Mouse (Mus musculus) myocyte (in vitro differentiated cells): ENCODE measurements around the gene Clk3. TPM values are rescaled to one million over a fixed set of nuclear protein-coding genes. Genes with fewer than 3 reads are reported as not detected.

ENCODE experiments used
- H3K27me3 ChIP-seq: one replicate; pipeline ENCODE4 v1.6.1; 2011; ENCODE audit not compliant: control insufficient read depth, insufficient read depth, insufficient read length
- H3K36me3 ChIP-seq: one replicate; pipeline ENCODE4 v1.6.1; 2011; ENCODE audit not compliant: control insufficient read depth, insufficient read depth
- H3K4me2 ChIP-seq: one replicate; pipeline ENCODE4 v1.6.1; 2011; ENCODE audit warnings: low read depth, control low read depth
- H3K4me3 ChIP-seq: one replicate; pipeline ENCODE4 v1.5.1; 2011; ENCODE audit warnings: mild to moderate bottlenecking, control low read depth, moderate library complexity
- H3K79me2 ChIP-seq: one replicate; pipeline ENCODE4 v1.6.1; 2011; ENCODE audit not compliant: control insufficient read depth, insufficient read depth
- H3ac ChIP-seq: one replicate; pipeline ENCODE4 v1.6.1; 2011; ENCODE audit not compliant: control insufficient read depth, insufficient read length
- CEBPB ChIP-seq: IDR thresholded peaks from 2 replicates; pipeline ENCODE4 v1.6.1; 2011; ENCODE audit warnings: mild to moderate bottlenecking, moderate library complexity; ENCODE audit not compliant: poor library complexity, insufficient read depth, severe bottlenecking
- E2F4 ChIP-seq: IDR thresholded peaks from one replicate; pipeline ENCODE4 v1.6.1; 2011; ENCODE audit warnings: mild to moderate bottlenecking, control low read depth, moderate library complexity; ENCODE audit not compliant: insufficient read depth
- MAX ChIP-seq: IDR thresholded peaks from one replicate; pipeline ENCODE4 v1.6.1; 2011; ENCODE audit warnings: low read depth, mild to moderate bottlenecking, control low read depth
- MYOD1 ChIP-seq, 3 experiments: IDR thresholded peaks; one replicate each; pipeline ENCODE4 v1.6.1; 2011; ENCODE audit warnings: control low read depth in 2 of 3, low read depth in 2 of 3, mild to moderate bottlenecking in 2 of 3, moderate library complexity in 1 of 3; ENCODE audit not compliant: insufficient read length in 2 of 3, control insufficient read depth in 1 of 3
- MYOG ChIP-seq, 3 experiments: IDR thresholded peaks; one replicate each; pipeline ENCODE4 v1.6.1; 2011; ENCODE audit warnings: control low read depth in 2 of 3, low read depth in 2 of 3, mild to moderate bottlenecking in 2 of 3; ENCODE audit not compliant: insufficient read length in 2 of 3, control insufficient read depth in 1 of 3, insufficient read depth in 1 of 3
- POLR2A ChIP-seq: IDR thresholded peaks from one replicate; pipeline ENCODE4 v1.6.1; 2011; ENCODE audit warnings: low read depth, mild to moderate bottlenecking, control low read depth, moderate library complexity; ENCODE audit not compliant: insufficient read length
- POLR2AphosphoS2 ChIP-seq: IDR thresholded peaks from one replicate; pipeline ENCODE4 v1.6.1; 2011; ENCODE audit warnings: low read depth, control low read depth; ENCODE audit not compliant: insufficient read length
- REST ChIP-seq: IDR thresholded peaks from one replicate; pipeline ENCODE4 v1.6.1; 2011; ENCODE audit warnings: mild to moderate bottlenecking, control low read depth, moderate library complexity; ENCODE audit not compliant: insufficient read depth, insufficient read length
- SRF ChIP-seq: IDR thresholded peaks from one replicate; pipeline ENCODE4 v1.6.1; 2011; ENCODE audit warnings: low read depth; ENCODE audit not compliant: control insufficient read depth, insufficient read length
- TCF12 ChIP-seq: IDR thresholded peaks from one replicate; pipeline ENCODE4 v1.6.1; 2011; ENCODE audit warnings: mild to moderate bottlenecking, control low read depth; ENCODE audit not compliant: poor library complexity, insufficient read depth, severe bottlenecking
- TCF3 ChIP-seq: IDR thresholded peaks from one replicate; pipeline ENCODE4 v1.6.1; 2011; ENCODE audit warnings: low read depth, control low read depth; ENCODE audit not compliant: insufficient read length
- USF1 ChIP-seq: IDR thresholded peaks from one replicate; pipeline ENCODE4 v1.6.1; 2011; ENCODE audit warnings: low read depth, mild to moderate bottlenecking, control low read depth, moderate library complexity
- polyA plus RNA-seq: library from polyadenylated mRNA; unstranded; fragments of >200 nt; fragmentation: generic; extraction: Trizol; gene quantifications from one replicate; pipeline ENCODE4 v1.2.1, GENCODE M21; 2012; ENCODE audit warnings: missing spikeins

Gene Clk3
- polyA plus RNA-seq, 1 experiment = 47.1 TPM

GRCm38 (mm10) chr9:57723796-57724195, 41.9 kb downstream of the Clk3 start:
- TF ChIP-seq TCF3 (no peak), CEBPB (no peak), SRF (no peak), MAX (no peak), USF1 (no peak), TCF12 (no peak), MYOG (IDR thresholded peaks at IDR 0.05; ENCODE audit: control insufficient read depth in 1 of 3, insufficient read depth in 1 of 3, insufficient read length in 2 of 3, low read depth in 2 of 3) (no peak), POLR2AphosphoS2 (no peak), MYOD1 (IDR thresholded peaks at IDR 0.05; ENCODE audit: control insufficient read depth in 1 of 3, insufficient read length in 2 of 3, low read depth in 2 of 3) (no peak), POLR2A (no peak), E2F4 (no peak), REST (no peak)
- Histone ChIP-seq H3ac (no peak overlapping the region), H3K79me2 (peaks cover 25% of the 10 kb centered on the region), H3K4me3 (no peak overlapping the region), H3K4me2 (no peak overlapping the region), H3K36me3 (peaks cover 24% of the 10 kb centered on the region), H3K27me3 (no peaks in the 10 kb centered on the region)

GRCm38 (mm10) chr9:57723315-57723715, 42.3 kb downstream of the Clk3 start:
- Histone ChIP-seq H3K36me3 (peaks cover 24% of the 10 kb centered on the region), H3K4me2 (no peak overlapping the region), H3K4me3 (no peak overlapping the region), H3ac (no peak overlapping the region), H3K27me3 (no peaks in the 10 kb centered on the region), H3K79me2 (peaks cover 25% of the 10 kb centered on the region)
- TF ChIP-seq MYOG (IDR thresholded peaks at IDR 0.05; ENCODE audit: control insufficient read depth in 1 of 3, insufficient read depth in 1 of 3, insufficient read length in 2 of 3, low read depth in 2 of 3) (no peak), POLR2A (no peak), MAX (no peak), TCF3 (no peak), MYOD1 (IDR thresholded peaks at IDR 0.05; ENCODE audit: control insufficient read depth in 1 of 3, insufficient read length in 2 of 3, low read depth in 2 of 3) (no peak), SRF (no peak), USF1 (no peak), REST (no peak), CEBPB (no peak), TCF12 (no peak), E2F4 (no peak), POLR2AphosphoS2 (no peak)

- TF ChIP-seq E2F4 (no peak), USF1 (no peak), REST (no peak), SRF (no peak), POLR2A (no peak), MYOD1 (IDR thresholded peaks at IDR 0.05; ENCODE audit: control insufficient read depth in 1 of 3, insufficient read length in 2 of 3, low read depth in 2 of 3) (no peak), CEBPB (no peak), POLR2AphosphoS2 (no peak), MAX (no peak), MYOG (IDR thresholded peaks at IDR 0.05; ENCODE audit: control insufficient read depth in 1 of 3, insufficient read depth in 1 of 3, insufficient read length in 2 of 3, low read depth in 2 of 3) (no peak), TCF3 (no peak), TCF12 (no peak)
- no peak overlapping the region for H3K4me2 ChIP-seq
- H3K4me3 ChIP-seq = no peak overlapping the region
- H3K27me3 ChIP-seq = no peaks in the 10 kb centered on the region
- H3K36me3 ChIP-seq = peaks cover 24% of the 10 kb centered on the region
- H3ac ChIP-seq = no peak overlapping the region
- peaks cover 25% of the 10 kb centered on the region for H3K79me2 ChIP-seq
These were observed 43.3 kb downstream of the Clk3 start for GRCm38 (mm10) chr9:57722371-57722770.

- no peak overlapping the region for H3K4me3 ChIP-seq
- H3ac ChIP-seq = no peak overlapping the region
- H3K4me2 ChIP-seq = no peak overlapping the region
- no peaks in the 10 kb centered on the region for H3K27me3 ChIP-seq
- H3K36me3 ChIP-seq = peaks cover 34% of the 10 kb centered on the region
- peaks cover 25% of the 10 kb centered on the region for H3K79me2 ChIP-seq
- no peak for TF ChIP-seq MYOD1 (IDR thresholded peaks at IDR 0.05; ENCODE audit: control insufficient read depth in 1 of 3, insufficient read length in 2 of 3, low read depth in 2 of 3)
- TF ChIP-seq MAX = no peak
- TF ChIP-seq USF1 = no peak
- TF ChIP-seq SRF = no peak
- no peak for TF ChIP-seq POLR2A
- no peak for TF ChIP-seq POLR2AphosphoS2
- no peak for TF ChIP-seq CEBPB
These were observed 44.9 kb downstream of the Clk3 start for GRCm38 (mm10) chr9:57720736-57721135.

GRCm38 (mm10) chr9:57718408-57718807, 47.3 kb downstream of the Clk3 start:
- no peak overlapping the region for H3K4me3 ChIP-seq
- TF ChIP-seq MAX (no peak), TCF12 (no peak), E2F4 (no peak), SRF (no peak), REST (no peak), POLR2AphosphoS2 (no peak), MYOG (IDR thresholded peaks at IDR 0.05; ENCODE audit: control insufficient read depth in 1 of 3, insufficient read depth in 1 of 3, insufficient read length in 2 of 3, low read depth in 2 of 3) (no peak), MYOD1 (IDR thresholded peaks at IDR 0.05; ENCODE audit: control insufficient read depth in 1 of 3, insufficient read length in 2 of 3, low read depth in 2 of 3) (no peak), TCF3 (no peak), USF1 (no peak), CEBPB (no peak)

More at GRCm38 (mm10) chr9:57718408-57718807, 47.3 kb downstream of the Clk3 start:
- Histone ChIP-seq H3K4me2 (no peak overlapping the region), H3K27me3 (no peaks in the 10 kb centered on the region), H3K36me3 (peaks cover 48% of the 10 kb centered on the region), H3ac (no peak overlapping the region), H3K79me2 (peaks cover 16% of the 10 kb centered on the region)
